Mouse (Mus musculus) forebrain, embryonic 14.5 days (tissue): Measurements from ENCODE around the gene Spata33. TPM values are rescaled to one million over a fixed set of nuclear protein-coding genes. Genes with fewer than 3 reads are reported as not detected.
"Not testable (repeated sequence)": the region's sequence is repeated elsewhere in the genome, so short reads cannot be mapped to it uniquely, and the experiment has no call there.

Experiments used
- ATAC-seq: fragments of 200-750 bp; cut with Nextera tagmentation; 2 replicates; pipeline ENCODE4 v1.8.0; 2017; ENCODE audit warnings: mild to moderate bottlenecking, moderate library complexity
- DNase-seq: peaks from one replicate; pipeline ENCODE4 v3.0.0-alpha.2; 2015; ENCODE audit warnings: low spot score
- H3K27ac ChIP-seq: fragments of 300-500 bp; sonication (generic); 2 replicates; pipeline ENCODE4 v1.5.1; 2014; ENCODE audit warnings: low read depth, mild to moderate bottlenecking, control low read depth, low read length, moderate library complexity
- H3K27me3 ChIP-seq: fragments of 300-500 bp; sonication (generic); replicated peaks from 2 replicates; pipeline ENCODE4 v1.6.1; 2014; ENCODE audit warnings: low read length, control low read depth, mixed read lengths; ENCODE audit not compliant: control insufficient read depth, insufficient read depth
- H3K36me3 ChIP-seq: fragments of 300-500 bp; sonication (generic); 2 replicates; pipeline ENCODE4 v1.6.1; 2014; ENCODE audit warnings: low read length, control low read depth; ENCODE audit not compliant: control insufficient read depth, insufficient read depth
- H3K4me1 ChIP-seq: fragments of 300-500 bp; sonication (generic); 2 replicates; pipeline ENCODE4 v1.6.1; 2014; ENCODE audit warnings: antibody characterized with exemption, low read length, control low read depth; ENCODE audit not compliant: control insufficient read depth, insufficient read depth
- H3K4me2 ChIP-seq: fragments of 300-500 bp; sonication (generic); 2 replicates; pipeline ENCODE4 v1.6.1; 2014; ENCODE audit warnings: mild to moderate bottlenecking, control low read depth, low read length
- H3K4me3 ChIP-seq: fragments of 300-500 bp; sonication (generic); 2 replicates; pipeline ENCODE4 v1.5.1; 2014; ENCODE audit warnings: low read depth, low read length, control low read depth
- H3K9ac ChIP-seq: fragments of 300-500 bp; sonication (generic); 2 replicates; pipeline ENCODE4 v1.6.1; 2014; ENCODE audit warnings: mild to moderate bottlenecking, low read length, control low read depth, moderate library complexity
- H3K9me3 ChIP-seq: fragments of 300-500 bp; sonication (generic); replicated peaks from 2 replicates; pipeline ENCODE4 v1.6.1; 2016; ENCODE audit warnings: low read length, control low read depth, mixed read lengths; ENCODE audit not compliant: control insufficient read depth
- WGBS: fragments of 180-500 bp; shearing (Covaris S2); extraction: QIAGEN DNeasy Blood & Tissue Kit; methylation state at CpG from one replicate; pipeline ENCODE4 v1.1.7; 2014; 5-methylcytosine and 5-hydroxymethylcytosine counted together
- polyA plus RNA-seq: library from polyadenylated mRNA; unstranded; fragments of >200 nt; fragmentation: Nextera tagmentation; extraction: Ambion mirVana; gene quantifications from 2 replicates; pipeline ENCODE4 v1.2.1, GENCODE M21; 2014

The Spata33 gene
- polyA plus RNA-seq, 1 experiment from 2014 or later: 6.5 TPM

- H3K9me3 ChIP-seq: no peaks in the 10 kb centered on the region
- peaks cover 31% of the 10 kb centered on the region for H3K36me3 ChIP-seq
- DNase-seq (peak; percentile 95), ATAC-seq (peak; percentile 95)
- peak within 1 kb of the TSS; percentile 72 for H3K27ac ChIP-seq
- H3K4me1 ChIP-seq: peaks cover 10% of the 10 kb centered on the region
- H3K9ac ChIP-seq: peak within 1 kb of the TSS; percentile 77
- H3K4me2 ChIP-seq: peak within 1 kb of the TSS; percentile 66
- WGBS: 4% methylated on average over 59 of the region's 59 CpGs
- no peaks in the 10 kb centered on the region for H3K27me3 ChIP-seq
- H3K4me3 ChIP-seq: peak within 1 kb of the TSS; percentile 82
Measured at GRCm38 (mm10) chr8:123224278-123225266, 11.9 kb downstream of the Spata33 start, which contains the start of gene Cdk10. TSS of gene Cdk10 (plus strand) at chr8:123224842.

- no peak for ATAC-seq
- Histone ChIP-seq H3K27me3 (no peaks in the 10 kb centered on the region), H3K4me2 (no peak overlapping the region), H3K9ac (no peak overlapping the region), H3K4me1 (peaks cover 10% of the 10 kb centered on the region), H3K4me3 (no peak overlapping the region), H3K27ac (no peak overlapping the region), H3K36me3 (peaks cover 31% of the 10 kb centered on the region), H3K9me3 (no peaks in the 10 kb centered on the region)
- no peak for DNase-seq
- 100% methylated on average over 1 of the region's 1 CpGs for WGBS
Measured at GRCm38 (mm10) chr8:123228416-123228815, 15.8 kb downstream of the Spata33 start.

- ATAC-seq, H3K4me1 ChIP-seq, H3K9me3 ChIP-seq, DNase-seq, H3K27ac ChIP-seq, H3K4me3 ChIP-seq, H3K9ac ChIP-seq, H3K4me2 ChIP-seq: not testable (repeated sequence)
- H3K27me3 ChIP-seq: peaks cover 12% of the 10 kb centered on the region
- 83% methylated on average over 9 of the region's 11 CpGs for WGBS
- peaks cover 31% of the 10 kb centered on the region for H3K36me3 ChIP-seq
Measured at GRCm38 (mm10) chr8:123230326-123230725, 17.7 kb downstream of the Spata33 start.

- no peak for ATAC-seq
- H3K4me1 ChIP-seq: peaks cover 7% of the 10 kb centered on the region
- no peak for DNase-seq
- 60% methylated on average over 5 of the region's 5 CpGs for WGBS
- H3K9me3 ChIP-seq: no peaks in the 10 kb centered on the region
- no peak overlapping the region for H3K4me2 ChIP-seq
- no peak overlapping the region for H3K27ac ChIP-seq
- H3K27me3 ChIP-seq: peaks cover 22% of the 10 kb centered on the region
- H3K36me3 ChIP-seq: peaks cover 27% of the 10 kb centered on the region
- H3K4me3 ChIP-seq: no peak overlapping the region
- H3K9ac ChIP-seq: no peak overlapping the region
Measured at GRCm38 (mm10) chr8:123231742-123232141, 19.1 kb downstream of the Spata33 start.

GRCm38 (mm10) chr8:123232553-123232952 is 19.9 kb downstream of the Spata33 start:
- Histone ChIP-seq H3K9me3 (no peaks in the 10 kb centered on the region), H3K9ac (no peak overlapping the region), H3K27me3 (peaks cover 22% of the 10 kb centered on the region), H3K36me3 (peaks cover 19% of the 10 kb centered on the region), H3K4me1 (peaks cover 7% of the 10 kb centered on the region), H3K4me2 (no peak overlapping the region), H3K27ac (no peak overlapping the region), H3K4me3 (no peak overlapping the region)
- WGBS: 44% methylated on average over 7 of the region's 7 CpGs
- no peak for ATAC-seq
- DNase-seq: no peak

GRCm38 (mm10) chr8:123233300-123233699 is 20.7 kb downstream of the Spata33 start:
- Histone ChIP-seq H3K4me1 (peaks cover 7% of the 10 kb centered on the region), H3K27ac (no peak overlapping the region), H3K36me3 (peaks cover 11% of the 10 kb centered on the region; the same call in 1 of the 2 replicates), H3K9ac (no peak overlapping the region), H3K4me3 (no peak overlapping the region), H3K4me2 (no peak overlapping the region), H3K9me3 (no peaks in the 10 kb centered on the region), H3K27me3 (peaks cover 22% of the 10 kb centered on the region)
- DNase-seq: no peak
- no peak for ATAC-seq
- 62% methylated on average over 13 of the region's 13 CpGs for WGBS

GRCm38 (mm10) chr8:123233760-123234159 is 21.1 kb downstream of the Spata33 start:
- no peak overlapping the region for H3K27ac ChIP-seq
- no peak overlapping the region for H3K4me2 ChIP-seq
- no peak overlapping the region for H3K9ac ChIP-seq
- WGBS: 81% methylated on average over 11 of the region's 11 CpGs
- H3K9me3 ChIP-seq: no peaks in the 10 kb centered on the region
- no peak overlapping the region for H3K4me3 ChIP-seq
- H3K36me3 ChIP-seq: peaks cover 7% of the 10 kb centered on the region; the same call in 1 of the 2 replicates
- ATAC-seq: no peak
- peaks cover 22% of the 10 kb centered on the region for H3K27me3 ChIP-seq
- no peak for DNase-seq
- peaks cover 7% of the 10 kb centered on the region for H3K4me1 ChIP-seq

- H3K4me2 ChIP-seq: peak overlapping the region; percentile 68
- DNase-seq (peak; percentile 52), ATAC-seq (no peak; the same call in 1 of the 2 replicates)
- H3K9ac ChIP-seq: peak overlapping the region; percentile 56
- WGBS: 27% methylated on average over 13 of the region's 13 CpGs
- peaks cover 22% of the 10 kb centered on the region for H3K27me3 ChIP-seq
- H3K36me3 ChIP-seq: no peaks in the 10 kb centered on the region
- H3K4me3 ChIP-seq: peak overlapping the region; percentile 36
- H3K27ac ChIP-seq: no peak overlapping the region
- H3K9me3 ChIP-seq: no peaks in the 10 kb centered on the region
- H3K4me1 ChIP-seq: peaks cover 7% of the 10 kb centered on the region
Measured at GRCm38 (mm10) chr8:123234918-123235519, 22.4 kb downstream of the Spata33 start.
